Mouse (Mus musculus) cerebellum, postnatal 4 days (tissue): ENCODE data around the gene Akr1b8.
"Not testable (repeated sequence)": the region's sequence is repeated elsewhere in the genome, so short reads cannot be mapped to it uniquely, and the experiment has no call there.

Experiments used
- DNase-seq, 2 experiments: peaks; one replicate each; pipeline ENCODE4 v3.0.0; 2022; ENCODE audit warnings: low spot score in 2 of 2, mixed read lengths in 1 of 2

Gene Akr1b8

GRCm38 (mm10) chr6:34398431-34398830 is 44.5 kb downstream of the Akr1b8 start:
- DNase-seq: no peak

GRCm38 (mm10) chr6:34399606-34400220 is 45.8 kb downstream of the Akr1b8 start:
- no peak for DNase-seq

- DNase-seq: no peak
Measured at GRCm38 (mm10) chr6:34400696-34401095, 46.8 kb downstream of the Akr1b8 start.

- no peak for DNase-seq
Measured at GRCm38 (mm10) chr6:34406746-34407145, 52.8 kb downstream of the Akr1b8 start.

GRCm38 (mm10) chr6:34407403-34407802 is 53.5 kb downstream of the Akr1b8 start:
- DNase-seq: no peak

- DNase-seq: no peak
Measured at GRCm38 (mm10) chr6:34412023-34412422, 58.1 kb downstream of the Akr1b8 start, which contains the start of gene Akr1b7. Gene Akr1b7, plus strand, starts transcription at chr6:34412334.

GRCm38 (mm10) chr6:34412688-34413087 is 58.8 kb downstream of the Akr1b8 start:
- DNase-seq: no peak

GRCm38 (mm10) chr6:34413386-34413785 is 59.5 kb downstream of the Akr1b8 start:
- DNase-seq: not testable (repeated sequence)

- DNase-seq: no peak
Measured at GRCm38 (mm10) chr6:34416521-34416920, 62.6 kb downstream of the Akr1b8 start.
